Mouse (Mus musculus) lung, postnatal 10 days (tissue): ENCODE measurements at regions not wholly inside any gene's neighbourhood (a gene's known extent, or its start where the extent isn't known, plus 50 kb on each side); places are given as distances from the start of the nearest gene placed in this dataset.

Experiments
- DNase-seq: peaks from one replicate; pipeline ENCODE4 v3.0.0; 2021

DNA sequence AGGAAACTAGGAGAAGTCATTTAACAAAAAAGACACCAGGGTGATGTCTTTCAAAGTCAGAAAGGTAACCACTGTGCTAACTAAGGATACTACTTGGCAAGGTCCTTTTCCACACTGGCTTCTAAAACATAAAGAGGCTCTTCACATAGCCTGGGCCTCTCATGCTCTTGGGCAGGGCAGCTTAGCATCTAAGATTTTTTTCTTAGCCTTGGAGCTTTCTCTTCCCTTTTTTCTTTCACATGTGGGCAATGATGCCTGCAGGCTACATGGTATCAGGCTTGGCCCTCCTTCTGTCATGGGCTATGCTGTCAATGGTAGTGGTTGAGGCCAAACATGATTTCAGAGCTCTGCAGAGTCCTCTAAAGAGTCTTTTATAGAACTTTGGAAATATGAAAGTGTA, 60.6 kb downstream of the Serpinb6d start:
- DNase-seq: no peak

GRCm38 (mm10) chr13:33762293-33763125, 80.7 kb downstream of the Serpinb6e start:
- peak; percentile 85 for DNase-seq

- no peak for DNase-seq
Measured at GRCm38 (mm10) chr13:33763295-33763916, 79.8 kb downstream of the Serpinb6e start.
